Mouse (Mus musculus) megakaryocyte, embryonic 14.5 days (primary cell): ENCODE data around the gene Agrp.

ENCODE experiments used
- FLI1 ChIP-seq: IDR thresholded peaks from 2 replicates; pipeline ENCODE4 v1.6.1; 2012; ENCODE audit warnings: low read length, inconsistent platforms, mixed read lengths
- GATA1 ChIP-seq: IDR thresholded peaks from 3 replicates; pipeline ENCODE4 v1.6.1; 2012; ENCODE audit warnings: mixed read lengths, low read length, inconsistent platforms, borderline replicate concordance

- TF ChIP-seq GATA1: no peak
- no peak for TF ChIP-seq FLI1
Observed at GRCm38 (mm10) chr8:105623679-105624245, 13.4 kb downstream of the Agrp start.
